Mouse (Mus musculus): ENCODE results near the gene Vmn2r17. TPM values are rescaled to one million over a fixed set of nuclear protein-coding genes. Genes with fewer than 3 reads are reported as not detected.

The Vmn2r17 gene
- polyA plus RNA-seq (2015; fragmentation: Nextera tagmentation; extraction: Ambion mirVana): not detected in 2 replicates

DNA sequence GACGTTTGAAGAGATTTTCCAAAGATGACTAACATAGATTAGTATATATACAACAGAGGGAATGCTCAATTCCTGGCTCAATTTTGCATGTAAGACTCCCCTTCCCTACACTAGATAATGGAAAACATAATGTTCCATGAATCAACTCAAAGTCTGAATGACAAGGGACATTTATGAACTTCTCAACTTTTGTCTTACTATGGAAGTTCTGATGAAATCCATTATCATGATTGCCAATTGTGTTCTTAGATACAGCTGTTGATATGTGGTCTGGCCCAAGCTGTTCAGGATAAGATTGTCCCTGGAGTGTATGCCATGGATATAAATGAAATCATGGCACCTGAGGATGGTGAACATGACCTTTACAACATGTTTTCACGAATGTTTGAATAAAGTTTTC lies at the start of gene Vmn2r17:
Gene Vmn2r17, plus strand, starts transcription at position 301 of the 400 bp plus-strand sequence.
- Histone ChIP-seq H3K4me3 (no peak within 1 kb of the TSS), H3K9ac (no peak within 1 kb of the TSS), H3K4me1 (no peaks in the 10 kb centered on the region), H3K27ac (no peak within 1 kb of the TSS), H3K27me3 (no peaks in the 10 kb centered on the region), H3K9me3 (no peaks in the 10 kb centered on the region; the same call in 1 of the 2 replicates), H3K4me2 (no peak within 1 kb of the TSS), H3K36me3 (no peaks in the 10 kb centered on the region)
- ATAC-seq (ENCODE audit: insufficient number of reproducible peaks, low FRiP score, low TSS enrichment, low read depth): no peak
- 60% methylated on average over 2 of the region's 2 CpGs for WGBS

DNA sequence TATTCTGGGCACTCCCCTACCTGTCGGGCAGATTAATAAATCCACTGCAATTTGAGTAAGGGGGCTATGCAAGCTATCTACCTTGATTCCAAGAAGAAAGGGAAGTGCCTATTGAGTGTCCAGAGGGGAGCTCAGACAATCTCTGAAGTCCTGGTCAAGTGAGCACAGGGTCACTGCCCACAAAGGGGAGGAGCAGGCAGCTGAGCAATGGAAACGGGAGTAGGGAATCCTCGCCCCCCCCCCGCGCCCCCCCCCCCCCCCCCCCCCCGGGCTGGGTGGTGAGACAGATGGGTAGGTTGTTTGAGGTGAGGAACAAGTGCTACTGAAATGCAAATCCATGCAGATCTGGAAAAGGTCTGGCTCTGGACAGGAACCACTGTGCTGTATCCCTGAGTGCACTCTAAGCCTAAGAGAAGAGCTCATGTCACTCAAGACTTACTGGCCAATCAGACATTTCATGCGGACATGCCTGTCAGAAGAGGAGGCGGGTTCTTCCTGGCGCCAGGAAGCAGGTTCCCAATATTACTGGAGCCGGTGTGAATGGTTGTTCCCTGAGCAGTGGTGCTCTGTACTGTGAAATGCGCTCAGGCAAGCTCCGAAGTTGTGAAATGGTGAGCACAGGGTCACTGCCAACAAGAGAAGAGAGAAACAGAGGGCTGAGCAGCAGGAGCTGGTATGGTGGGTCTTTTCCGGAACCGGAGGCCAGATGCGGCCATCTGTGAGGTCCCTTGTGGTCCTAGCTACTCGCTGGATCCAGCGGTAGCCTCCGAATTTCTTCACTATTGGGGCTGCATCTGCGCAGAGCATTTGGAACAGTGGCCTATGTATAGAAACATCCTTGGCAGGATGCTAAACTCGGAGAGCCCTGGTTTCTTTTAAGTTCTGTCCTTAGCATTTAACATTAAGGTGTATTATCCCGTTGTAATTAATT lies 47.4 kb downstream of the Vmn2r17 start:
- Histone ChIP-seq H3K4me1 (no peaks in the 10 kb centered on the region), H3K9me3 (no peaks in the 10 kb centered on the region), H3K4me3 (peak overlapping the region; percentile 29), H3K9ac (no peak overlapping the region), H3K4me2 (peak overlapping the region; percentile 26; the same call in 1 of the 2 replicates), H3K27ac (no peak overlapping the region), H3K27me3 (no peaks in the 10 kb centered on the region), H3K36me3 (no peaks in the 10 kb centered on the region)
- no peak; the same call in 1 of the 2 replicates for ATAC-seq (ENCODE audit: insufficient number of reproducible peaks, low FRiP score, low TSS enrichment, low read depth)
- 18% methylated on average over 19 of the region's 21 CpGs for WGBS

DNA sequence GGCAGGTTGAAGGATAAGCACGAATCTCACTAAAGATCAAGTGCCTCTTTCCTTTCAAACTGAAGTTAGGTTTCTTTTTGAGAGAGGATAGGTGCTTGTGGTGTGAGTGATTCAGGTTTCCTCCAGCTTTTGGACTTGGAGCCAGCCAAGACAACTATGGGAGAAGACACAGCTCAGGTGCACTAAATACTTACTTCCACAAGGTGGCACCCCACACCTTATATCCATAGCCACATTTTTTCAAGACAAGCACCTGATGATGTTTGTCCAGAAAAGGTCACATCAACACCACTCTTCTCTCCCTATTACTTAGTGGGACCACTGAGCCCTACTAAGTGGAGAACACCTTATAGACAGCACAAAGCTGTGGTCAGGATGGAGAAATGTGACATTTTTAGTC lies 87.2 kb downstream of the Vmn2r17 start:
- Histone ChIP-seq H3K4me2 (no peak overlapping the region), H3K4me1 (no peaks in the 10 kb centered on the region), H3K36me3 (no peaks in the 10 kb centered on the region), H3K27ac (no peak overlapping the region), H3K9ac (no peak overlapping the region), H3K27me3 (no peaks in the 10 kb centered on the region), H3K4me3 (no peak overlapping the region), H3K9me3 (no peaks in the 10 kb centered on the region)
- ATAC-seq (ENCODE audit: insufficient number of reproducible peaks, low FRiP score, low TSS enrichment, low read depth): no peak
- WGBS: 4% methylated on average over 1 of the region's 1 CpGs

Other genes with a start within 250 kb of the Vmn2r17 start
- gene Vmn2r13, start 227.5 kb upstream of the Vmn2r17 start, polyA plus RNA-seq (2015; fragmentation: Nextera tagmentation; extraction: Ambion mirVana): not detected in 2 replicates
- gene Vmn2r14, start 195.0 kb upstream of the Vmn2r17 start, polyA plus RNA-seq (2015; fragmentation: Nextera tagmentation; extraction: Ambion mirVana): not detected in 2 replicates
- gene Vmn2r15, start 122.0 kb upstream of the Vmn2r17 start, polyA plus RNA-seq (2015; fragmentation: Nextera tagmentation; extraction: Ambion mirVana): not detected in 2 replicates
- gene Vmn2r16, start 89.5 kb upstream of the Vmn2r17 start, polyA plus RNA-seq (2015; fragmentation: Nextera tagmentation; extraction: Ambion mirVana): not detected in 2 replicates
- gene Crlf2, start 139.3 kb downstream of the Vmn2r17 start, polyA plus RNA-seq (2015; fragmentation: Nextera tagmentation; extraction: Ambion mirVana): 13.9 and 16.6 TPM in 2 replicates

Measured in limb, embryonic 15.5 days (tissue).